Mouse (Mus musculus): ENCODE results near the gene Cpsf6. TPM values are rescaled to one million over a fixed set of nuclear protein-coding genes. Genes with fewer than 3 reads are reported as not detected.

Gene Cpsf6
- total RNA-seq (2021): 100 to 1,000 TPM in 1 of 2 experiments, 10 to 100 TPM in 1; 94.5 to 120 TPM

GRCm38 (mm10) chr10:117379908-117380307, at the start of gene Cpsf6:
Gene Cpsf6, minus strand, starts transcription at chr10:117380015.
- DNase-seq (ENCODE audit: low spot score in 2 of 2): no peak
- intact Hi-C loops (cut with DNase I): loop anchor here (5.0 kb wide), 1 partner anchor 52 kb away; no protein-coding TSS in a partner anchor

- intact Hi-C loops (cut with DNase I): no loop called here
These were observed 46.8 kb upstream of the Cpsf6 start for GRCm38 (mm10) chr10:117426615-117426969.

GRCm38 (mm10) chr10:117425907-117426614, 46.2 kb upstream of the Cpsf6 start:
- intact Hi-C loops (cut with DNase I): no loop called here
- DNase-seq (ENCODE audit: low spot score in 2 of 2): no peak

More at GRCm38 (mm10) chr10:117426615-117426969, 46.8 kb upstream of the Cpsf6 start:
- DNase-seq (ENCODE audit: low spot score in 2 of 2): no peak

- DNase-seq (ENCODE audit: low spot score in 2 of 2): no peak
- intact Hi-C loops (cut with DNase I): no loop called here
These were observed 45.2 kb upstream of the Cpsf6 start for GRCm38 (mm10) chr10:117425013-117425412.

- intact Hi-C loops (cut with DNase I): no loop called here
- DNase-seq (ENCODE audit: low spot score in 2 of 2): no peak
These were observed 44.5 kb upstream of the Cpsf6 start for GRCm38 (mm10) chr10:117424146-117424905.

GRCm38 (mm10) chr10:117423025-117424002, 43.5 kb upstream of the Cpsf6 start:
- no peak for DNase-seq (ENCODE audit: low spot score in 2 of 2)
- intact Hi-C loops (cut with DNase I): no loop called here

- intact Hi-C loops (cut with DNase I): no loop called here
- no peak for DNase-seq (ENCODE audit: low spot score in 2 of 2)
These were observed 42.5 kb upstream of the Cpsf6 start for GRCm38 (mm10) chr10:117422174-117422808.

- intact Hi-C loops (cut with DNase I): no loop called here
These were observed 41.7 kb upstream of the Cpsf6 start for GRCm38 (mm10) chr10:117421283-117422107.

GRCm38 (mm10) chr10:117420502-117421282, 40.9 kb upstream of the Cpsf6 start:
- intact Hi-C loops (cut with DNase I): no loop called here
- DNase-seq (ENCODE audit: low spot score in 2 of 2): no peak

More at GRCm38 (mm10) chr10:117421283-117422107, 41.7 kb upstream of the Cpsf6 start:
- DNase-seq (ENCODE audit: low spot score in 2 of 2): no peak

GRCm38 (mm10) chr10:117419577-117420290, 39.9 kb upstream of the Cpsf6 start:
- no peak for DNase-seq (ENCODE audit: low spot score in 2 of 2)
- intact Hi-C loops (cut with DNase I): no loop called here

GRCm38 (mm10) chr10:117418668-117419237, 38.9 kb upstream of the Cpsf6 start:
- no peak for DNase-seq (ENCODE audit: low spot score in 2 of 2)
- intact Hi-C loops (cut with DNase I): no loop called here

- peak; percentile 24 to 26 for DNase-seq (ENCODE audit: low spot score in 2 of 2)
- intact Hi-C loops (cut with DNase I): no loop called here
These were observed 38.2 kb upstream of the Cpsf6 start for GRCm38 (mm10) chr10:117417772-117418667.

GRCm38 (mm10) chr10:117417470-117417767, 37.6 kb upstream of the Cpsf6 start:
- no peak for DNase-seq (ENCODE audit: low spot score in 2 of 2)
- intact Hi-C loops (cut with DNase I): no loop called here

- DNase-seq (ENCODE audit: low spot score in 2 of 2): no peak
- intact Hi-C loops (cut with DNase I): no loop called here
These were observed 37.0 kb upstream of the Cpsf6 start for GRCm38 (mm10) chr10:117416636-117417469.

GRCm38 (mm10) chr10:117416095-117416494, 36.3 kb upstream of the Cpsf6 start:
- intact Hi-C loops (cut with DNase I): no loop called here
- DNase-seq (ENCODE audit: low spot score in 2 of 2): no peak
